Mouse (Mus musculus): Measurements from ENCODE around the gene Ngf.

- TF ChIP-seq CTCF (IDR thresholded peaks at IDR 0.05; ENCODE audit: low read depth) (no peak), EP300 (optimal IDR thresholded peaks at IDR 0.05) (no peak)
These were observed 4.8 kb downstream of the Ngf start for GRCm38 (mm10) chr3:102474275-102475155.
